Mouse (Mus musculus): ENCODE measurements at regions not wholly inside any gene's neighbourhood (a gene's known extent, or its start where the extent isn't known, plus 50 kb on each side); places are given as distances from the start of the nearest gene placed in this dataset.

DNA sequence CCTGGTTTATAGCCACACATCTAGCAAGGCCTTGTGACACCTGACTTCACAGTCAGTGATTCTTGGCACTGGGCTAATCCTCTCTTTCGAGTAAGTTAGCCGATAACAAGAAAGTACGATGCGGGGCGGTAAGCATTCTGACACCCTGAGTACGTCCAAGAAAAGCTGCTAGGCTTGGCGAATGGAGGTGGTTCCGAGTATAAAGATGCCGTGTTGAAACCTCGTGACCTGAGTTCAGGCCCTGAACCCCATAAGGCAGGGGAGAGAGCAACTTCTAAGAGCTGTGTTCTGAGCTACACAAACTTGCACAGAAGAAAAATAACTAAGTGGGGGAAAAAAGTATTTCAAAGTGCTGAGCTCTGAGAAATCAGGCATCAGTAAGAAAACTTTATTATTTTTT, 103.5 kb upstream of the N6amt1 start:
- ATAC-seq (ENCODE audit: insufficient number of reproducible peaks, insufficient read depth, low FRiP score, low read depth), result no peak

GRCm38 (mm10) chr16:87249903-87250302, 104.1 kb upstream of the N6amt1 start:
- WGBS, result 25% methylated on average over 7 of the region's 7 CpGs
- peak overlapping the region in 1 of 2 experiments; percentile 19; a peak in 1 of 4 replicates for H3K27ac ChIP-seq (replicated peaks in 1 of 2; ENCODE audit: control insufficient read depth in 1 of 2, insufficient read depth in 1 of 2, low read depth in 2 of 2, low read length in 2 of 2)
- H3K4me3 ChIP-seq (ENCODE audit: control insufficient read depth in 1 of 2, insufficient read depth in 1 of 2, low read depth in 1 of 2, low read length in 2 of 2), result no peak overlapping the region
- no peaks in the 10 kb centered on the region for H3K27me3 ChIP-seq (ENCODE audit: control insufficient read depth, insufficient read depth, low read length)
- H3K9ac ChIP-seq (ENCODE audit: low read length), result no peak overlapping the region
- peaks cover 15 to 29% of the 10 kb centered on the region in 2 experiments for H3K4me1 ChIP-seq (ENCODE audit: control insufficient read depth in 2 of 2, insufficient read depth in 2 of 2, low read length in 2 of 2)
- H3K4me2 ChIP-seq (ENCODE audit: low read length), result no peak overlapping the region
- H3K9me3 ChIP-seq (ENCODE audit: control insufficient read depth, low read length), result no peaks in the 10 kb centered on the region
- ATAC-seq (ENCODE audit: insufficient number of reproducible peaks, insufficient read depth, low FRiP score, low read depth), result no peak
- H3K36me3 ChIP-seq (ENCODE audit: control insufficient read depth, insufficient read depth, low read length), result no peaks in the 10 kb centered on the region

More for the DNA sequence above, 103.5 kb upstream of the N6amt1 start:
- no peaks in the 10 kb centered on the region for H3K36me3 ChIP-seq (ENCODE audit: control insufficient read depth, insufficient read depth, low read length)
- H3K9ac ChIP-seq (ENCODE audit: low read length), result no peak overlapping the region
- no peak overlapping the region for H3K4me3 ChIP-seq (ENCODE audit: control insufficient read depth in 1 of 2, insufficient read depth in 1 of 2, low read depth in 1 of 2, low read length in 2 of 2)
- H3K4me2 ChIP-seq (ENCODE audit: low read length), result no peak overlapping the region
- WGBS, result 56% methylated on average over 10 of the region's 10 CpGs
- peaks cover 15 to 28% of the 10 kb centered on the region in 2 experiments for H3K4me1 ChIP-seq (ENCODE audit: control insufficient read depth in 2 of 2, insufficient read depth in 2 of 2, low read length in 2 of 2)
- no peaks in the 10 kb centered on the region for H3K9me3 ChIP-seq (ENCODE audit: control insufficient read depth, low read length)
- no peaks in the 10 kb centered on the region for H3K27me3 ChIP-seq (ENCODE audit: control insufficient read depth, insufficient read depth, low read length)
- peak overlapping the region; percentile 41 to 52; a peak in 3 of 4 replicates for H3K27ac ChIP-seq (replicated peaks in 1 of 2; ENCODE audit: control insufficient read depth in 1 of 2, insufficient read depth in 1 of 2, low read depth in 2 of 2, low read length in 2 of 2)

- Histone ChIP-seq H3K27me3 (ENCODE audit: control insufficient read depth, insufficient read depth, low read length) (no peaks in the 10 kb centered on the region), H3K4me3 (ENCODE audit: control insufficient read depth in 1 of 2, insufficient read depth in 1 of 2, low read depth in 1 of 2, low read length in 2 of 2) (no peak overlapping the region), H3K9me3 (ENCODE audit: control insufficient read depth, low read length) (no peaks in the 10 kb centered on the region), H3K36me3 (ENCODE audit: control insufficient read depth, insufficient read depth, low read length) (no peaks in the 10 kb centered on the region), H3K9ac (ENCODE audit: low read length) (no peak overlapping the region), H3K4me1 (ENCODE audit: control insufficient read depth in 2 of 2, insufficient read depth in 2 of 2, low read length in 2 of 2) (peaks cover 15 to 29% of the 10 kb centered on the region in 2 experiments), H3K4me2 (ENCODE audit: low read length) (no peak overlapping the region), H3K27ac (replicated peaks in 1 of 2; ENCODE audit: control insufficient read depth in 1 of 2, insufficient read depth in 1 of 2, low read depth in 2 of 2, low read length in 2 of 2) (no peak overlapping the region)
- WGBS, result 44% methylated on average over 6 of the region's 6 CpGs
- no peak for ATAC-seq (ENCODE audit: insufficient number of reproducible peaks, insufficient read depth, low FRiP score, low read depth)
These were observed 105.4 kb upstream of the N6amt1 start for GRCm38 (mm10) chr16:87248501-87249030.

GRCm38 (mm10) chr16:87245933-87246791, 107.8 kb upstream of the N6amt1 start:
- no peaks in the 10 kb centered on the region for H3K36me3 ChIP-seq (ENCODE audit: control insufficient read depth, insufficient read depth, low read length)
- H3K27me3 ChIP-seq (ENCODE audit: control insufficient read depth, insufficient read depth, low read length), result no peaks in the 10 kb centered on the region
- peak overlapping the region; percentile 27 to 28 for H3K4me3 ChIP-seq (ENCODE audit: control insufficient read depth in 1 of 2, insufficient read depth in 1 of 2, low read depth in 1 of 2, low read length in 2 of 2)
- H3K4me1 ChIP-seq (ENCODE audit: control insufficient read depth in 2 of 2, insufficient read depth in 2 of 2, low read length in 2 of 2), result peaks cover 14 to 25% of the 10 kb centered on the region in 2 experiments
- peak; percentile 83 for ATAC-seq (ENCODE audit: insufficient number of reproducible peaks, insufficient read depth, low FRiP score, low read depth)
- H3K9ac ChIP-seq (ENCODE audit: low read length), result peak overlapping the region; percentile 58
- no peaks in the 10 kb centered on the region for H3K9me3 ChIP-seq (ENCODE audit: control insufficient read depth, low read length)
- H3K4me2 ChIP-seq (ENCODE audit: low read length), result peak overlapping the region; percentile 59
- H3K27ac ChIP-seq (replicated peaks in 1 of 2; ENCODE audit: control insufficient read depth in 1 of 2, insufficient read depth in 1 of 2, low read depth in 2 of 2, low read length in 2 of 2), result peak overlapping the region; percentile 55 to 73
- 30% methylated on average over 26 of the region's 26 CpGs for WGBS

DNA sequence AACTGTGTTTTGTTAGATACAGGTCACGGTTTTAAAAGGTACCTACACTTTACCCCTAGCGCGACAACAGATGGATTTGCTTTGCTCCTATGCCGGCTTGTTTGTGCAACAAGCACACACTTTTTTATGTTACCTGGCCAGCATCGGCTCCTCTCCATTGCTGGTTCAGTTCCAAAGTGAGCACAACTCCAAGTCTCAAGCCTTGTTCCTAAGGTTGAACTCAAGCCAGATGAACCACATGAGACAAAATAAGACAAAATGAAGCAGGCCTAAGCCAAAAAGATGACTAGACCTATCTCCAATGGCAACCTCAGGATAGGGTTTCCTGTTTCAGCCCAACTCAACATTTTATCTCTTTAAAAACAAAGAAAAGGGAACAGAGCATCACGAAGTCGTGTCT, 108.5 kb upstream of the N6amt1 start:
- ATAC-seq (ENCODE audit: insufficient number of reproducible peaks, insufficient read depth, low FRiP score, low read depth), result no peak
- WGBS, result 82% methylated on average over 7 of the region's 7 CpGs

GRCm38 (mm10) chr16:87242027-87242426, 112.0 kb upstream of the N6amt1 start:
- no peak overlapping the region for H3K4me2 ChIP-seq (ENCODE audit: low read length)
- WGBS, result 66% methylated on average over 7 of the region's 7 CpGs
- no peaks in the 10 kb centered on the region for H3K27me3 ChIP-seq (ENCODE audit: control insufficient read depth, insufficient read depth, low read length)
- H3K27ac ChIP-seq (replicated peaks in 1 of 2; ENCODE audit: control insufficient read depth in 1 of 2, insufficient read depth in 1 of 2, low read depth in 2 of 2, low read length in 2 of 2), result no peak overlapping the region
- peaks cover 7 to 18% of the 10 kb centered on the region in 2 experiments for H3K4me1 ChIP-seq (ENCODE audit: control insufficient read depth in 2 of 2, insufficient read depth in 2 of 2, low read length in 2 of 2)
- ATAC-seq (ENCODE audit: insufficient number of reproducible peaks, insufficient read depth, low FRiP score, low read depth), result no peak
- H3K4me3 ChIP-seq (ENCODE audit: control insufficient read depth in 1 of 2, insufficient read depth in 1 of 2, low read depth in 1 of 2, low read length in 2 of 2), result no peak overlapping the region
- no peaks in the 10 kb centered on the region for H3K9me3 ChIP-seq (ENCODE audit: control insufficient read depth, low read length)
- no peak overlapping the region for H3K9ac ChIP-seq (ENCODE audit: low read length)
- no peaks in the 10 kb centered on the region for H3K36me3 ChIP-seq (ENCODE audit: control insufficient read depth, insufficient read depth, low read length)

More for the DNA sequence above, 108.5 kb upstream of the N6amt1 start:
- peaks cover 12 to 18% of the 10 kb centered on the region in 2 experiments for H3K4me1 ChIP-seq (ENCODE audit: control insufficient read depth in 2 of 2, insufficient read depth in 2 of 2, low read length in 2 of 2)
- no peaks in the 10 kb centered on the region for H3K27me3 ChIP-seq (ENCODE audit: control insufficient read depth, insufficient read depth, low read length)
- no peak overlapping the region for H3K9ac ChIP-seq (ENCODE audit: low read length)
- H3K4me2 ChIP-seq (ENCODE audit: low read length), result no peak overlapping the region
- H3K27ac ChIP-seq (replicated peaks in 1 of 2; ENCODE audit: control insufficient read depth in 1 of 2, insufficient read depth in 1 of 2, low read depth in 2 of 2, low read length in 2 of 2), result 0 out of 4 replicates have a peak overlapping the region, but pooled peaks of 1 of the 2 experiments have one; percentile 73
- H3K36me3 ChIP-seq (ENCODE audit: control insufficient read depth, insufficient read depth, low read length), result no peaks in the 10 kb centered on the region
- H3K4me3 ChIP-seq (ENCODE audit: control insufficient read depth in 1 of 2, insufficient read depth in 1 of 2, low read depth in 1 of 2, low read length in 2 of 2), result no peak overlapping the region
- H3K9me3 ChIP-seq (ENCODE audit: control insufficient read depth, low read length), result no peaks in the 10 kb centered on the region

GRCm38 (mm10) chr16:87239105-87239504, 114.9 kb upstream of the N6amt1 start:
- no peaks in the 10 kb centered on the region for H3K9me3 ChIP-seq (ENCODE audit: control insufficient read depth, low read length)
- peak; percentile 69 for ATAC-seq (ENCODE audit: insufficient number of reproducible peaks, insufficient read depth, low FRiP score, low read depth)
- 12% methylated on average over 7 of the region's 7 CpGs for WGBS
- no peak overlapping the region for H3K4me3 ChIP-seq (ENCODE audit: control insufficient read depth in 1 of 2, insufficient read depth in 1 of 2, low read depth in 1 of 2, low read length in 2 of 2)
- H3K4me1 ChIP-seq (ENCODE audit: control insufficient read depth in 2 of 2, insufficient read depth in 2 of 2, low read length in 2 of 2), result peaks cover 6 to 10% of the 10 kb centered on the region in 2 experiments
- H3K9ac ChIP-seq (ENCODE audit: low read length), result no peak overlapping the region; the same call in 1 of the 2 replicates
- H3K27me3 ChIP-seq (ENCODE audit: control insufficient read depth, insufficient read depth, low read length), result no peaks in the 10 kb centered on the region
- no peaks in the 10 kb centered on the region for H3K36me3 ChIP-seq (ENCODE audit: control insufficient read depth, insufficient read depth, low read length)
- peak overlapping the region; percentile 11 to 45 for H3K27ac ChIP-seq (replicated peaks in 1 of 2; ENCODE audit: control insufficient read depth in 1 of 2, insufficient read depth in 1 of 2, low read depth in 2 of 2, low read length in 2 of 2)
- H3K4me2 ChIP-seq (ENCODE audit: low read length), result peak overlapping the region; percentile 7; the same call in 1 of the 2 replicates
